Mouse (Mus musculus) hindbrain, embryonic 15.5 days (tissue): Measurements from ENCODE around the gene Gngt2. TPM values are rescaled to one million over a fixed set of nuclear protein-coding genes. Genes with fewer than 3 reads are reported as not detected.
A peak's percentile ranks its signal among the peaks of the same experiment; 100 is the strongest.
"Not testable (repeated sequence)": the region's sequence is repeated elsewhere in the genome, so short reads cannot be mapped to it uniquely, and the experiment has no call there.

Experiments used
- ATAC-seq: fragments of 200-750 bp; cut with Nextera tagmentation; 2 replicates; pipeline ENCODE4 v1.8.0; 2017; ENCODE audit warnings: low read depth, moderate number of reproducible peaks, moderate TSS enrichment; ENCODE audit not compliant: low FRiP score
- H3K27ac ChIP-seq: fragments of 300-500 bp; sonication (generic); replicated peaks from 2 replicates; pipeline ENCODE4 v1.5.1; 2015; ENCODE audit warnings: mild to moderate bottlenecking, inconsistent platforms
- H3K27me3 ChIP-seq: fragments of 300-500 bp; sonication (generic); 2 replicates; pipeline ENCODE4 v1.6.1; 2015; ENCODE audit warnings: control low read depth, inconsistent platforms
- H3K36me3 ChIP-seq: fragments of 300-500 bp; sonication (generic); 2 replicates; pipeline ENCODE4 v1.6.1; 2015; ENCODE audit warnings: control low read depth, inconsistent platforms
- H3K4me1 ChIP-seq: fragments of 300-500 bp; sonication (generic); replicated peaks from 2 replicates; pipeline ENCODE4 v1.6.1; 2015; ENCODE audit warnings: control low read depth, inconsistent platforms
- H3K4me2 ChIP-seq: fragments of 300-500 bp; sonication (generic); 2 replicates; pipeline ENCODE4 v1.6.1; 2015; ENCODE audit warnings: moderate library complexity, mild to moderate bottlenecking, inconsistent platforms
- H3K4me3 ChIP-seq: fragments of 300-500 bp; sonication (generic); 2 replicates; pipeline ENCODE4 v1.5.1; 2015; ENCODE audit warnings: mild to moderate bottlenecking, inconsistent platforms
- H3K9ac ChIP-seq: fragments of 300-500 bp; sonication (generic); 2 replicates; pipeline ENCODE4 v1.6.1; 2015; ENCODE audit warnings: inconsistent platforms
- H3K9me3 ChIP-seq: fragments of 300-500 bp; sonication (generic); 2 replicates; pipeline ENCODE4 v1.6.1; 2016; ENCODE audit warnings: control low read depth, inconsistent platforms
- WGBS: fragments of 180-500 bp; shearing (Covaris S2); methylation state at CpG from one replicate; pipeline ENCODE4 v1.1.7; 2015; 5-methylcytosine and 5-hydroxymethylcytosine counted together
- polyA plus RNA-seq: library from polyadenylated mRNA; unstranded; fragments of >200 nt; fragmentation: Nextera tagmentation; extraction: Ambion mirVana; gene quantifications from 2 replicates; pipeline ENCODE4 v1.2.1, GENCODE M21; 2015

Gene Gngt2
- polyA plus RNA-seq, 1 experiment from 2014 or later: 1.8 TPM

DNA sequence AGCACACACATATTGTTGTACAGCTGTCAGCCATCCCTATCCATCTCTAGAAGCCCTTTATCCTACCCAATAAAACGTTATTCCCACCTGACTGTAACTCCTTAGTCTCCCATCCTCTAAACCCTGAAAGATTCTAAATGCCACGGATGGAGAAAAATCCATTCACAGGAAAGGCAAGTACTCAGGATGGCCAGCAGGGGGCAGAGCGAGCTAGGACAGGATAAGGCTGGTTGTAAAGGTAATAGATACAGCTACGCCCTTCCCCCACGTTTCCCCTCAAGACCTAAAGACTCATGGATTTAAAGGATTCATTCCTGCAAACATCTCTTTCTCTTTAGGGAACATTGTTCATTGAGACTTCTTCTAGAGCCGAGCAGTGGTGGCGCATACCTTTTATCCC, 39.3 kb downstream of the Gngt2 start:
- Histone ChIP-seq H3K9me3 (no peaks in the 10 kb centered on the region), H3K27ac (no peak overlapping the region), H3K9ac (no peak overlapping the region), H3K36me3 (no peaks in the 10 kb centered on the region), H3K4me3 (peak overlapping the region; percentile 8; the same call in 1 of the 2 replicates), H3K27me3 (no peaks in the 10 kb centered on the region), H3K4me2 (peak overlapping the region; percentile 42), H3K4me1 (no peaks in the 10 kb centered on the region)
- ATAC-seq: no peak
- 28% methylated on average over 7 of the region's 7 CpGs for WGBS

DNA sequence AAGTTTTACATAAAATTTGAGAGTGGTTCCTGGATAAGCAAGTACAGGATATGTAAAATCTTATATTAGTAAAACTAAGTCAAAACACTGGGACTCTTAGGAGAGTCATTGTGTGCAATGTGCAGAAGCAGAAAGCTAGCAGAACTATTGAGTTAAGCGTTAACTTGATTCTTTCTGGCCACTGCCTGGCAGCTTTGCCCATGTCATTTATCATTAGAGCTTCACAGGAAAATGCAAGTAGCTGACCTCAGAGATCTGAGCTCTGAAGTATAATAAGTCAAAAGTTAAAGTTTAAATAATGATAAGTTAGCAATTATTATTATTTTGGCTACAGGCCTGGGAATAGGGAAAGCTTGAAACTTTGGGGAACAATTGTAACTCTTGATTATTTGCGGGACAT, 42.8 kb downstream of the Gngt2 start:
- H3K36me3 ChIP-seq, H3K4me3 ChIP-seq, H3K9me3 ChIP-seq, H3K4me2 ChIP-seq, H3K9ac ChIP-seq, H3K27me3 ChIP-seq, H3K27ac ChIP-seq, ATAC-seq, H3K4me1 ChIP-seq: not testable (repeated sequence)
- 67% methylated on average over 2 of the region's 2 CpGs for WGBS

DNA sequence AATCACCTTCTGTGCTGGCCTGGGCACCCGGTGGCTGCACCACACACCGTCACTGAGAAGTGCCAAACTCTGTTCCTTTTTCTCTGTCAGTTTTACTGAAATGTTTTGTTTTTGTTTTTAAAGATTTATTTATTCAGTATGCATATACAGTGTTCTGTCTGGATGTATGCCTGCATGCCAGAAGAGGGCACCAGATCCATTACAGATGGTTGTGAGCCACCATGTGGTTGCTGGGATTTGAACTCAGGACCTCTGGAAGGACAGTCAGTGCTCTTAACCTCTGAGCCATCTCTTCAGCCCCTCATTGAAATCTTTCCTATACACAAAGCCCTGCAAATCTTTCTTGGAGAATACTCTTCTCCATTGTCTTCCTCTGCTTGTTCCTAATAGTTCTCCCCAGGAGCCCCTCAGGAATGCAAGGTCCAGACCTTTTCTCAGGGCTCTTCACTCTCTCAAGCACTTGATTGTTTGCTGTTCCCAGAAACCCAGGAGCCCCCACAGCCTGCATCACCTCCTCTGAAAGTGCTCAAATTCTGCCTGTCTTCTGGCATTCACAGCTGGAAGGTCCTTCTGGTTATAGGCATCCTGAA, 53.5 kb downstream of the Gngt2 start:
- WGBS: 69% methylated on average over 2 of the region's 2 CpGs
- Histone ChIP-seq H3K9ac (no peak overlapping the region), H3K4me3 (no peak overlapping the region), H3K4me2 (no peak overlapping the region), H3K27ac (no peak overlapping the region), H3K4me1 (no peaks in the 10 kb centered on the region), H3K9me3 (no peaks in the 10 kb centered on the region), H3K36me3 (no peaks in the 10 kb centered on the region), H3K27me3 (no peaks in the 10 kb centered on the region)
- no peak for ATAC-seq

Other genes starting within 250 kb of the Gngt2 start
- gene Ngfr, start 249.5 kb upstream of the Gngt2 start, polyA plus RNA-seq: 42.8 and 44.9 TPM in 2 replicates
- gene Phb, start 170.3 kb upstream of the Gngt2 start, polyA plus RNA-seq: 182 and 187 TPM in 2 replicates
- 24.0 and 26.1 TPM in 2 replicates for gene Zfp652, start 124.5 kb upstream of the Gngt2 start, polyA plus RNA-seq
- gene B130006D01Rik, start 113.6 kb upstream of the Gngt2 start, polyA plus RNA-seq: 1.1 and 1.2 TPM in 2 replicates
- gene Phospho1, start 12.7 kb upstream of the Gngt2 start, polyA plus RNA-seq: 0.44 and 0.81 TPM in 2 replicates
- 1.1 and 1.7 TPM in 2 replicates for gene Abi3, start 5.3 kb downstream of the Gngt2 start, polyA plus RNA-seq
- 0.09 TPM in 1 of 2 replicates, not detected in the other for gene B4galnt2, start 77.7 kb downstream of the Gngt2 start, polyA plus RNA-seq
- 11.8 and 14.2 TPM in 2 replicates for gene Igf2bp1, start 168.7 kb downstream of the Gngt2 start, polyA plus RNA-seq
- gene Gip, start 187.3 kb downstream of the Gngt2 start, polyA plus RNA-seq: not detected in 2 replicates
- 128 and 129 TPM in 2 replicates for gene Snf8, start 197.7 kb downstream of the Gngt2 start, polyA plus RNA-seq
- gene Ube2z, start 228.2 kb downstream of the Gngt2 start, polyA plus RNA-seq: 40.0 and 40.1 TPM in 2 replicates
- gene Atp5g1, start 238.5 kb downstream of the Gngt2 start, polyA plus RNA-seq: 772 and 777 TPM in 2 replicates